Mouse (Mus musculus): ENCODE measurements around the gene Luzp4.
"Not testable (repeated sequence)": the region's sequence is repeated elsewhere in the genome, so short reads cannot be mapped to it uniquely, and the experiment has no call there.

Luzp4 gene

DNA sequence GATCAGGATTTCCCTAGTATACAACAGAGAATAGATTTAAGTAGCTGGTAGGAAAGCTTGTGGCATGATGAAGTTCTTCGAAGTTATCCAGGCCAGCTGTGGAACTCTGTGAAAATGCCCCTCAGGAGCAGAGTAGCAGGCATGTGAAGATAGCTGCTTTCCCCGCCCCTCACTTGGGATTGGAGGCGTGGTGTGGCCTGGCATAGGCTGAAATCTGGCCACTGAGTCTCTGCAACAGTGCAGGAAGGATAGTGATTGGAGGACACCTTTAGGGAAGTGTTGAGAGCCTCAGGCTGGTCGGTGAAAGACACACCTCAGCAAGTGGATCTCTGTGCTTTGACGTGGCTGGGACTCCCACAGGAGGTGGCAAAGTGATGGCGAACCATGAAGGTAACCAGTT lies at the start of gene Luzp4:
Luzp4 (plus strand) TSS at position 301 of the 400 bp plus-strand sequence.
- DNase-seq = not testable (repeated sequence)

DNA sequence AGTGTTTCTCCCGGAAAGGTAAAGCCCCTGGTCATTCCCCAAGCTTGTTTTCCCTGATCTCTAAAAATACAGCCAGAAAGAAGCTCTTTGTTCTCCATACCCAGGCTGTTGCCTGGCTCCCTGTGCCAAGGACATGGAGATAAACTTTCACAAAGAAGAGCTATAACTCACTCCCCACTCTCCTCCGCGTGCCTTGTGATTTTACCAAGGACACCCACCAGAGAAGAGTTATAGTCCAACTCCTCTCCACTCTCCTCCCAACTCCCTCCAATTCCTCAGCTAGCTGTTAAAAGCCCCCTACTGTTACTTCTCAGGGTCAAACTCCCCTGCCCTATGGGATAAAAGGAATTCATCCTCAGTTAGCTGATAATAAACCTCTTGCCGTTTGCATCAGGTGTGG lies 15.6 kb upstream of the Luzp4 start:
- not testable (repeated sequence) for DNase-seq

Data from lung, postnatal 36 days (tissue).